ENCODE assay signal across 22 mouse cellular contexts in genomic region chr1:19336062-19336461, GRCm38 (mm10).
DNase-seq lines count a peak whose midpoint lies in the region; ATAC-seq and TF ChIP-seq lines count a peak whose summit lies in the region.
"Had no signal": no experiment of that assay in that cellular context is flagged by ENCODE, and none has a peak within 500 bp of the region (broad histone marks: within the 10 kb centered on the region; RNA-seq: fewer than 3 reads in every experiment).

No protein-coding gene starts in this region.

- H3K4me1 ChIP-seq in limb, embryonic 11.5 days (ENCODE audit: control insufficient read depth, insufficient read depth, low read length) = 0 out of 2 replicates have a peak, but pooled peaks cover 6% of the 10 kb centered on the region
- peaks cover 13% of the 10 kb centered on the region; the same call in 1 of the 2 replicates for H3K4me1 ChIP-seq in limb, embryonic 10.5 days
- no peaks in the 10 kb centered on the region for H3K4me1 ChIP-seq in midbrain, postnatal 0 days (ENCODE audit: insufficient read depth, low read length)
- H3K4me1 ChIP-seq in midbrain, embryonic 13.5 days (replicated peaks) = no peaks in the 10 kb centered on the region
- H3K4me1 ChIP-seq: embryonic facial prominence, embryonic 15.5 days; forebrain, embryonic 10.5 days; forebrain, embryonic 12.5 days had no signal

- no peaks in the 10 kb centered on the region for H3K9me3 ChIP-seq in limb, embryonic 11.5 days (ENCODE audit: control insufficient read depth, low read length)
- no peaks in the 10 kb centered on the region for H3K9me3 ChIP-seq in limb, embryonic 10.5 days (replicated peaks)
- H3K9me3 ChIP-seq in midbrain, postnatal 0 days (ENCODE audit: low read length) = no peaks in the 10 kb centered on the region
- no peaks in the 10 kb centered on the region for H3K9me3 ChIP-seq in midbrain, embryonic 13.5 days
- H3K9me3 ChIP-seq: embryonic facial prominence, embryonic 13.5 days; embryonic facial prominence, embryonic 15.5 days; forebrain, embryonic 10.5 days; forebrain, embryonic 12.5 days had no signal

- H3K27ac ChIP-seq in limb, embryonic 11.5 days (replicated peaks; ENCODE audit: low read depth, low read length) = no peak overlapping the region
- H3K27ac ChIP-seq in limb, embryonic 10.5 days = no peak overlapping the region
- H3K27ac ChIP-seq in midbrain, postnatal 0 days (ENCODE audit: low read depth, low read length) = no peak overlapping the region
- no peak overlapping the region for H3K27ac ChIP-seq in midbrain, embryonic 13.5 days
- H3K27ac ChIP-seq: embryonic facial prominence, embryonic 13.5 days; embryonic facial prominence, embryonic 15.5 days; forebrain, embryonic 10.5 days; forebrain, embryonic 12.5 days had no signal

- WGBS in limb, embryonic 11.5 days = 100% methylated on average over 1 of the region's 1 CpGs
- 88% methylated on average over 1 of the region's 1 CpGs for WGBS in limb, embryonic 10.5 days
- WGBS in midbrain, postnatal 0 days = 94% methylated on average over 1 of the region's 1 CpGs
- 97% methylated on average over 1 of the region's 1 CpGs for WGBS in midbrain, embryonic 13.5 days

- H3K4me3 ChIP-seq in limb, embryonic 11.5 days (ENCODE audit: low read depth, low read length) = no peak overlapping the region
- H3K4me3 ChIP-seq in limb, embryonic 10.5 days = no peak overlapping the region
- H3K4me3 ChIP-seq in midbrain, postnatal 0 days (ENCODE audit: low read depth, low read length) = no peak overlapping the region
- H3K4me3 ChIP-seq in midbrain, embryonic 13.5 days (replicated peaks) = no peak overlapping the region
- H3K4me3 ChIP-seq: embryonic facial prominence, embryonic 13.5 days; embryonic facial prominence, embryonic 15.5 days; erythroblast, embryonic 14.5 days; forebrain, embryonic 10.5 days; forebrain, embryonic 12.5 days had no signal

- H3K27me3 ChIP-seq in limb, embryonic 11.5 days (ENCODE audit: control insufficient read depth, insufficient read depth, low read length) = no peaks in the 10 kb centered on the region
- no peaks in the 10 kb centered on the region for H3K27me3 ChIP-seq in limb, embryonic 10.5 days (ENCODE audit: low read depth, poor library complexity, severe bottlenecking)
- no peaks in the 10 kb centered on the region for H3K27me3 ChIP-seq in midbrain, postnatal 0 days (ENCODE audit: insufficient read depth, low read length)
- H3K27me3 ChIP-seq in midbrain, embryonic 13.5 days = no peaks in the 10 kb centered on the region
- H3K27me3 ChIP-seq: embryonic facial prominence, embryonic 13.5 days; embryonic facial prominence, embryonic 15.5 days; forebrain, embryonic 12.5 days had no signal

- H3K9ac ChIP-seq in limb, embryonic 11.5 days (ENCODE audit: low read length) = no peak overlapping the region
- no peak overlapping the region for H3K9ac ChIP-seq in midbrain, postnatal 0 days (replicated peaks; ENCODE audit: low read length, poor library complexity, severe bottlenecking)
- H3K9ac ChIP-seq in midbrain, embryonic 13.5 days (replicated peaks) = no peak overlapping the region
- H3K9ac ChIP-seq: embryonic facial prominence, embryonic 13.5 days; embryonic facial prominence, embryonic 15.5 days; forebrain, embryonic 12.5 days had no signal

- no peak for TF ChIP-seq CTCF in midbrain, postnatal 0 days (IDR thresholded peaks at IDR 0.05)

- no peaks in the 10 kb centered on the region for H3K36me3 ChIP-seq in limb, embryonic 11.5 days (ENCODE audit: control insufficient read depth, insufficient read depth, low read length)
- H3K36me3 ChIP-seq in limb, embryonic 10.5 days = no peaks in the 10 kb centered on the region
- H3K36me3 ChIP-seq in midbrain, postnatal 0 days (ENCODE audit: insufficient read depth, low read length) = no peaks in the 10 kb centered on the region
- H3K36me3 ChIP-seq in midbrain, embryonic 13.5 days = no peaks in the 10 kb centered on the region
- H3K36me3 ChIP-seq: embryonic facial prominence, embryonic 13.5 days; embryonic facial prominence, embryonic 15.5 days; forebrain, embryonic 10.5 days; forebrain, embryonic 12.5 days had no signal

- no peak overlapping the region for H3K4me2 ChIP-seq in limb, embryonic 11.5 days (ENCODE audit: low read depth, severe bottlenecking)
- H3K4me2 ChIP-seq in midbrain, postnatal 0 days (ENCODE audit: low read depth, low read length, poor library complexity, severe bottlenecking) = no peak overlapping the region
- H3K4me2 ChIP-seq in midbrain, embryonic 13.5 days (replicated peaks) = no peak overlapping the region
- H3K4me2 ChIP-seq: embryonic facial prominence, embryonic 13.5 days; embryonic facial prominence, embryonic 15.5 days; forebrain, embryonic 12.5 days had no signal

- no peak for DNase-seq in limb, embryonic 11.5 days (ENCODE audit: low spot score)
- no peak for DNase-seq in limb, embryonic 10.5 days (ENCODE audit: low spot score)
- no peak for DNase-seq in midbrain, postnatal 0 days (ENCODE audit: low spot score)
- no peak for DNase-seq in kidney, postnatal 10 days
- DNase-seq: adrenal gland, adult 2 months; adrenal gland, postnatal 10 days; adrenal gland, postnatal 25 days; cerebellum, adult 11 months; cerebellum, adult 18-20 months; cerebellum, adult 8-10 months; cerebellum, adult 9-11 months; cerebellum, postnatal 14 days; cerebellum, postnatal 36 days; embryo, embryonic 11 days had no signal

- ATAC-seq in limb, embryonic 11.5 days (ENCODE audit: insufficient number of reproducible peaks, low FRiP score, low TSS enrichment, low read depth) = 0 out of 2 replicates have a peak, but pooled peaks have one; percentile 56
- 0 out of 2 replicates have a peak, but pooled peaks have one; percentile 15 for ATAC-seq in midbrain, postnatal 0 days (ENCODE audit: low FRiP score)
- ATAC-seq in midbrain, embryonic 13.5 days = no peak
- ATAC-seq: forebrain, embryonic 14.5 days; forebrain, embryonic 16.5 days had no signal
